Mouse (Mus musculus): Measurements from ENCODE around the gene Cntn5. TPM values are rescaled to one million over a fixed set of nuclear protein-coding genes. Genes with fewer than 3 reads are reported as not detected.

Gene Cntn5
- polyA plus RNA-seq, 1 experiment: not detected

- Histone ChIP-seq H3K4me1 (ENCODE audit: control insufficient read depth, insufficient read depth, low read length) (no peaks in the 10 kb centered on the region), H3K4me3 (ENCODE audit: insufficient read depth, low read length) (no peak overlapping the region), H3K27ac (ENCODE audit: insufficient read depth, low read depth, low read length) (no peak overlapping the region)
- TF ChIP-seq CTCF (IDR thresholded peaks at IDR 0.05; ENCODE audit: low read depth, low read length): no peak
Measured at GRCm38 (mm10) chr9:10121350-10122057, 783.1 kb downstream of the Cntn5 start.

DNA sequence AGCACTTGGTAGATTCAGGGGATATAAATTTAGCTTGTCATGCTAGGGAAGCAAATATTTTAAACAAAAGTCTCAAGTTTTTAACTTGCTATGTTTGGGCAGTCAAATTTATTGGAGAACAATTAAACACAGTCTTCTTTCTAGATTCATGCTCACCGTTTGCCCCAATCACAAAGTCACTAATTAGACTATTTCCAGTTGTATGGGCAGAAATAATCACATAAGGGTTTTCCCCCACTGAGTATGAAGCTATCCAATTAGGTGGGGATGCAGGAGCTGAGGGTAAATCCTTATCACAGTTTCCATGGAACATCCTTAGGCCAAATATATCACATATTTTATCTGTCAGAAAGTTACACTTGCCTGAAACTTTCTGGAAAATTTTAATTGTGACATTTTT lies 788.0 kb downstream of the Cntn5 start:
- no peaks in the 10 kb centered on the region for H3K4me1 ChIP-seq (ENCODE audit: control insufficient read depth, insufficient read depth, low read length)
- no peak overlapping the region for H3K4me3 ChIP-seq (ENCODE audit: insufficient read depth, low read length)
- TF ChIP-seq CTCF (IDR thresholded peaks at IDR 0.05; ENCODE audit: low read depth, low read length): no peak
- TF ChIP-seq POLR2A (IDR thresholded peaks at IDR 0.05; ENCODE audit: borderline replicate concordance, low read depth, low read length): no peak
- no peak overlapping the region for H3K27ac ChIP-seq (ENCODE audit: insufficient read depth, low read depth, low read length)

DNA sequence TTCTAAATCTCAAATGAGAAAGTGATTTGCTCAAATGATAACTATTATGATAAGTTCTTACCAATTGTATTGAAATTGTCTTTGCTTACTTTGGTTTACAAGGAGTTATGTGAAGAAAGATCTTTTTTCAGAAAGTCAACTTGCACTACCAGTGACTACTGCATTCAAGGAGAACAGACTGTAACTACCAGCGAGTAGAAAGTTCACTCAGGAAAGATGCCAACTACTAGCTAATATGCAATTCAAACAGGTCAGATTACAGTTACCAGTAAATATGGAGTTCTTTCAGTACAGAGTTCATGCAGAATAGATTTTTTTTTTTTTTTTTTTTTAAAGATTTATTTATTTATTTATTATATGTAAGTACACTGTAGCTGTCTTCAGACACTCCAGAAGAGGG lies 795.4 kb downstream of the Cntn5 start:
- no peak overlapping the region for H3K4me3 ChIP-seq (ENCODE audit: insufficient read depth, low read length)

DNA sequence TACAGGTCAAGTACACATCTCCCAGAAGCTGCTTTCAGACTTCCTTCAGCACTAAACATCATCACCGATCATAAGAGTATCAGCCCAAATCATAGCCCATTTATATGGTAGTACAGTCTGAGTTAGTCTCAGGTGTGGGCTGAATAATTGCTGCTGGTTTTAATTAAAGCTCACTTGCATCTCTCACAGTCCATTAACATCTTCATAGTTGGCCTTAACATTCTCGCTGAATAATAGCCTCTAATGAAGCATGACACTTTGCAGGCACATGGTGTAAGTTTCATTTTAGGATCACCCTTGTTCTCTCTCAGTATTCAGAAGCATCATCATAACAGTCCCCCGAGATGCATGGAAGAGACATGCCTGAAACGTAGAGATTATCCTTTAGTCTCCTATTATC lies 796.7 kb downstream of the Cntn5 start:
- Histone ChIP-seq H3K4me1 (ENCODE audit: control insufficient read depth, insufficient read depth, low read length) (no peaks in the 10 kb centered on the region), H3K4me3 (ENCODE audit: insufficient read depth, low read length) (no peak overlapping the region), H3K27ac (ENCODE audit: insufficient read depth, low read depth, low read length) (no peak overlapping the region)
- no peak for TF ChIP-seq CTCF (IDR thresholded peaks at IDR 0.05; ENCODE audit: low read depth, low read length)
- TF ChIP-seq POLR2A (IDR thresholded peaks at IDR 0.05; ENCODE audit: borderline replicate concordance, low read depth, low read length): no peak

More for the DNA sequence above, 795.4 kb downstream of the Cntn5 start:
- TF ChIP-seq POLR2A (IDR thresholded peaks at IDR 0.05; ENCODE audit: borderline replicate concordance, low read depth, low read length): no peak
- TF ChIP-seq CTCF (IDR thresholded peaks at IDR 0.05; ENCODE audit: low read depth, low read length): no peak
- Histone ChIP-seq H3K4me1 (ENCODE audit: control insufficient read depth, insufficient read depth, low read length) (no peaks in the 10 kb centered on the region), H3K27ac (ENCODE audit: insufficient read depth, low read depth, low read length) (no peak overlapping the region)

DNA sequence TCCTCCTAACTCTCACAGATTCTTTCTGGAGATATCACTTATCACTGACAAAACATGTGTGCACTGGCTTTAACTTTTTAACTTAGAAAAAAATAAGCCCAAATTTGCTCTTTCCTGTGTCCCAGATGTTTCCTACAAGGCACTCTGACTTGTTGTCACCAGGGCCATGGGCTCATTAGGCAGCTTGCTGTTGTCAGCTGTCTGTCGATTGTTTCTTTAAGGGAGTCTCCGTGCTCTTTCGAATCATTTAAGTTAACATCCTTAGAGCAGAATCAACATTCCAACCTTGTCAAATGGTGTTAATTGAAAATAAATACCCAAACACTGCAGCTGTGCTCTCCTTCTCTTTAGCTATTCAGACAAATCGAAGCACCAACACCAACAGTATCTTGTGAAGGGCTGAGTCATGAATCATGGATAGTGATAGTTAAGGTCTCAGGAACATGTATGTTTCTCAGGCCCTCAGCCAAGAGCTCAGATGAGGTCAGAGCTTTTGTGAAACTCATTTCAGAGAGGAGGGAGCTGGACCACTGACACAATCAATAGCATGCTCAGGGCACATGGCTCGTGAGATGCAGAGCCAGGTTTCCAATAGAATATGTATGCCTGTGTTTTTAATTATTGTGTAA lies 802.6 kb downstream of the Cntn5 start:
- Histone ChIP-seq H3K27ac (ENCODE audit: insufficient read depth, low read depth, low read length) (no peak overlapping the region), H3K4me3 (ENCODE audit: insufficient read depth, low read length) (no peak overlapping the region), H3K4me1 (ENCODE audit: control insufficient read depth, insufficient read depth, low read length) (no peaks in the 10 kb centered on the region)
- TF ChIP-seq POLR2A (IDR thresholded peaks at IDR 0.05; ENCODE audit: borderline replicate concordance, low read depth, low read length) (no peak), CTCF (IDR thresholded peaks at IDR 0.05; ENCODE audit: low read depth, low read length) (no peak)

GRCm38 (mm10) chr9:10076282-10076681 lies 828.3 kb downstream of the Cntn5 start:
- no peaks in the 10 kb centered on the region for H3K4me1 ChIP-seq (ENCODE audit: control insufficient read depth, insufficient read depth, low read length)

DNA sequence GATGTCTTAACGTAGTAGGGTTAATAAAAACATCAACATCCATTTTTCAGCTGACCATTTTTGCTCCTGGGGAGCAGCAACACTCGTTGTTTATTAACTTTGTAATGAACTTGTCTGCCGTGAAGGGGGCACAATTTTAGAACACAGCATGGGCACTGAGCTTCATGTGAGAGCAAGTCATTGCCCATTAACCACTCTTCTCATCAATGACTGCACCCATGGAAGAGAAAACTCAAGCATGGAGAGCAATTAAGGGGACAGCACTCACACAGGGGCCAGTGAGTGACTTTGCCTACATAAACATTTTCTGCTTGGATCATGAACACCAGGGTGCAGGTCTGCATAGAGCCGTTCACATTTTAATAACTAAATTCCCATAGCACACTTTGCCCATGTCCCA lies 831.2 kb downstream of the Cntn5 start:
- TF ChIP-seq POLR2A (IDR thresholded peaks at IDR 0.05; ENCODE audit: borderline replicate concordance, low read depth, low read length): no peak
- no peak for TF ChIP-seq CTCF (IDR thresholded peaks at IDR 0.05; ENCODE audit: low read depth, low read length)
- no peaks in the 10 kb centered on the region for H3K4me1 ChIP-seq (ENCODE audit: control insufficient read depth, insufficient read depth, low read length)
- H3K27ac ChIP-seq (ENCODE audit: insufficient read depth, low read depth, low read length): no peak overlapping the region
- H3K4me3 ChIP-seq (ENCODE audit: insufficient read depth, low read length): no peak overlapping the region

More at GRCm38 (mm10) chr9:10076282-10076681, 828.3 kb downstream of the Cntn5 start:
- TF ChIP-seq CTCF (IDR thresholded peaks at IDR 0.05; ENCODE audit: low read depth, low read length) (no peak), POLR2A (IDR thresholded peaks at IDR 0.05; ENCODE audit: borderline replicate concordance, low read depth, low read length) (no peak)
- no peak overlapping the region for H3K27ac ChIP-seq (ENCODE audit: insufficient read depth, low read depth, low read length)
- no peak overlapping the region for H3K4me3 ChIP-seq (ENCODE audit: insufficient read depth, low read length)

GRCm38 (mm10) chr9:10072860-10073259 lies 831.7 kb downstream of the Cntn5 start:
- TF ChIP-seq POLR2A (IDR thresholded peaks at IDR 0.05; ENCODE audit: borderline replicate concordance, low read depth, low read length) (no peak), CTCF (IDR thresholded peaks at IDR 0.05; ENCODE audit: low read depth, low read length) (no peak)
- Histone ChIP-seq H3K27ac (ENCODE audit: insufficient read depth, low read depth, low read length) (no peak overlapping the region), H3K4me1 (ENCODE audit: control insufficient read depth, insufficient read depth, low read length) (no peaks in the 10 kb centered on the region)

DNA sequence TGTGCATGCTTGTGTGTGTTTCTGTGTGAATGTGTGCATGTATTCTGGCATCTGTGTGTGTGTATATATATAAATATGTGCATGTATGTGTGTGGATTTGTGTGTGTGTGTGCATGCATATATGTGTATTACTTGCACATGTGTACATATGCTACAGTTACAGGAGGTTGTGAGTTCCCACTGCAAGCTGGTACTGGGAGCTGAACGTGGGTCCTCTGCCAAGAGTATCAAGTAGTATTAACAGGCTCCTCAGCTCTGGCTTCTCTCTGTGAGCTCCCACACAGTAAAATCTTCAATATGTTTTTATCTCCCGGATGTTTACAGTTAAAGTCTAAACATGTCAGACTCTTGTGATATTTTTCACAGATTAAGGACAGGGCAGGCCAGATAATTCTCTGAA lies 833.3 kb downstream of the Cntn5 start:
- H3K4me1 ChIP-seq (ENCODE audit: control insufficient read depth, insufficient read depth, low read length): no peaks in the 10 kb centered on the region
- H3K4me3 ChIP-seq (ENCODE audit: insufficient read depth, low read length): no peak overlapping the region
- no peak overlapping the region for H3K27ac ChIP-seq (ENCODE audit: insufficient read depth, low read depth, low read length)
- TF ChIP-seq POLR2A (IDR thresholded peaks at IDR 0.05; ENCODE audit: borderline replicate concordance, low read depth, low read length) (no peak), CTCF (IDR thresholded peaks at IDR 0.05; ENCODE audit: low read depth, low read length) (no peak)

More at GRCm38 (mm10) chr9:10072860-10073259, 831.7 kb downstream of the Cntn5 start:
- H3K4me3 ChIP-seq (ENCODE audit: insufficient read depth, low read length): no peak overlapping the region

DNA sequence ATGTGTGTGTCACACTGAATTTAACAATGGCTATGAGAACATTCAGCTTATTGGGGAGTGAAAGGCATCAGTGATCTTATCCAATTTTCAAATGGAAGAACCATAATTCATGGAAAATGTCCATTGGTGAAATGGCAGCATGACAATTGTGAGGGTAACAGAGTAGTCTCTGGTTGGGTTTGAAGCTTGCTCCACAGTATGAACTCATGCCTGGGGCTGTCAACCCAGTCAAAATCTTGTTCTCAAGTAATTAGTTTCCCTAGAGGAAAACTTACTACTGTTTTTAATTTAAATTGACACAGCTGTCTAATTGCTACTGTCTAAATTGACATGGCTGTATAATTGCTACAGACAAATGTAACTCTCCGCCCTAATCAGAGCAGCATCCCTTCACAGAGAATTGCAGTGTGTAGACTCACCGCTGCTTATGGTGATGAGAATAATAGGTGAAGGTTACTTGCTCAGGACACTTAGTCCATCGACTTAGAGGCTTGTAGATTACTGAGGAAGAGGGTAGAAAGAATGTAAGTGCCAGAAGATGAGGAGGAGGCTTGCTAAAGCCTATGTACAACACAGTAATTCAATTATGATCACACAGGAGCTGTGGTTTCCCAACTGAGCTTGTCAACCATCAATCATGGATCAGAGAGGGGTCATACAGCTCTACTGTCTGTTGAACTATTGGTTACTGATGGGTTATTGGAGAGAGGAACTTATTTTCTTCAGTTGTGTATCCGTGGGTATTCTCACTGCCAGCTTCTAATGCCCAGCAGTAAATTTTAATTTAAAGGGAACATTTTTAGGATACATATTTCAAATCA lies 859.4 kb downstream of the Cntn5 start:
- Histone ChIP-seq H3K4me1 (ENCODE audit: control insufficient read depth, insufficient read depth, low read length) (no peaks in the 10 kb centered on the region), H3K4me3 (ENCODE audit: insufficient read depth, low read length) (no peak overlapping the region), H3K27ac (ENCODE audit: insufficient read depth, low read depth, low read length) (no peak overlapping the region)
- TF ChIP-seq CTCF (IDR thresholded peaks at IDR 0.05; ENCODE audit: low read depth, low read length) (no peak), POLR2A (IDR thresholded peaks at IDR 0.05; ENCODE audit: borderline replicate concordance, low read depth, low read length) (no peak)

Measured in bone marrow macrophage, adult 2 months (primary cell).